Mouse (Mus musculus) lung, embryonic 16.5 days (tissue): Measurements from ENCODE around the gene Tbcd. TPM values are rescaled to one million over a fixed set of nuclear protein-coding genes. Genes with fewer than 3 reads are reported as not detected.

ENCODE experiments used
- ATAC-seq: fragments of 200-750 bp; cut with Nextera tagmentation; 2 replicates; pipeline ENCODE4 v1.8.0; 2017; ENCODE audit warnings: low read depth, mild to moderate bottlenecking, moderate library complexity
- H3K27ac ChIP-seq: fragments of 300-500 bp; sonication (generic); 2 replicates; pipeline ENCODE4 v1.5.1; 2014; ENCODE audit warnings: mild to moderate bottlenecking, control low read depth, low read length
- H3K27me3 ChIP-seq: fragments of 300-500 bp; sonication (generic); 2 replicates; pipeline ENCODE4 v1.6.1; 2014; ENCODE audit warnings: low read depth, low read length, mixed read lengths; ENCODE audit not compliant: control insufficient read depth, insufficient read depth
- H3K36me3 ChIP-seq: fragments of 300-500 bp; sonication (generic); 2 replicates; pipeline ENCODE4 v1.6.1; 2014; ENCODE audit warnings: low read length; ENCODE audit not compliant: control insufficient read depth, insufficient read depth
- H3K4me1 ChIP-seq: fragments of 300-500 bp; sonication (generic); replicated peaks from 2 replicates; pipeline ENCODE4 v1.6.1; 2014; ENCODE audit warnings: low read length, mixed read lengths; ENCODE audit not compliant: control insufficient read depth, insufficient read depth
- H3K4me2 ChIP-seq: fragments of 300-500 bp; sonication (generic); 2 replicates; pipeline ENCODE4 v1.6.1; 2014; ENCODE audit warnings: low read depth, low read length, control low read depth
- H3K4me3 ChIP-seq: fragments of 300-500 bp; sonication (generic); 2 replicates; pipeline ENCODE4 v1.5.1; 2014; ENCODE audit warnings: mild to moderate bottlenecking, low read length, control low read depth
- H3K9ac ChIP-seq: fragments of 300-500 bp; sonication (generic); 2 replicates; pipeline ENCODE4 v1.6.1; 2014; ENCODE audit warnings: low read length, control low read depth
- H3K9me3 ChIP-seq: fragments of 300-500 bp; sonication (generic); 2 replicates; pipeline ENCODE4 v1.6.1; 2016; ENCODE audit warnings: low read length; ENCODE audit not compliant: control insufficient read depth
- WGBS: fragments of 180-500 bp; shearing (Covaris S2); extraction: QIAGEN DNeasy Blood & Tissue Kit; methylation state at CpG from one replicate; pipeline ENCODE4 v1.1.7; 2014; 5-methylcytosine and 5-hydroxymethylcytosine counted together
- polyA plus RNA-seq: library from polyadenylated mRNA; unstranded; fragments of >200 nt; fragmentation: Nextera tagmentation; extraction: Ambion mirVana; gene quantifications from 2 replicates; pipeline ENCODE4 v1.2.1, GENCODE M21; 2015

The Tbcd gene
- polyA plus RNA-seq, 1 experiment from 2014 or later, result 31.6 TPM

- H3K4me2 ChIP-seq, result peak overlapping the region; percentile 90
- no peaks in the 10 kb centered on the region for H3K9me3 ChIP-seq
- no peaks in the 10 kb centered on the region for H3K27me3 ChIP-seq
- H3K9ac ChIP-seq, result peak overlapping the region; percentile 84
- peaks cover 10% of the 10 kb centered on the region for H3K4me1 ChIP-seq
- H3K27ac ChIP-seq, result peak overlapping the region; percentile 32; the same call in 1 of the 2 replicates
- under 1% methylated on average over 28 of the region's 28 CpGs for WGBS
- no peaks in the 10 kb centered on the region for H3K36me3 ChIP-seq
- peak overlapping the region; percentile 82 for H3K4me3 ChIP-seq
- peak; percentile 51 for ATAC-seq
Measured at GRCm38 (mm10) chr11:121421553-121422173, 30.1 kb upstream of the Tbcd start.

DNA sequence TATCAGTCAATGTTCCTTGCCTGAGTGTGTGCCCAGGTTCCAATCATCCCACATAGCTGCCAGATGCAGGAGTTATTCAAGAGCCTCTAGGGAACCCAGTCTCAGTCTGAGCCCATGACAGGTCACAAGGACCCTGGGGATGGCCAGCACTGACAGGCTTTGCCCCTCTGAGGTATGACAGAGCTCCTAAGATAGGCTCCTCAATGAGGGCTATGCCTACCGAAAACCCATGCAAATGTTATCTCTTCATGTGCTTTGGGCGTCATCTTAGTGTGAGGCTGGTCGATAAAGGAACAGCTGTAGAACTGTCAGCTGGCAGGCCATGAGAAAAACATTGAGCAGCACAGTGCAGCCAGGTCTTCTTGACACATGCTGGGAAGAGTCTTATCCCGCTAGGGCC lies 18.4 kb upstream of the Tbcd start:
- H3K27ac ChIP-seq, result no peak overlapping the region
- ATAC-seq, result no peak

GRCm38 (mm10) chr11:121434156-121435155 lies 17.3 kb upstream of the Tbcd start, which contains the start of gene Fn3k:
Gene Fn3k (plus strand): TSS chr11:121434913.
- peak within 1 kb of the TSS; percentile 49 for H3K4me3 ChIP-seq
- WGBS, result 6% methylated on average over 30 of the region's 30 CpGs
- no peaks in the 10 kb centered on the region for H3K36me3 ChIP-seq
- H3K4me2 ChIP-seq, result peak within 1 kb of the TSS; percentile 87
- H3K9me3 ChIP-seq, result no peaks in the 10 kb centered on the region
- peak within 1 kb of the TSS; percentile 57 for H3K9ac ChIP-seq
- H3K27me3 ChIP-seq, result no peaks in the 10 kb centered on the region; the same call in 1 of the 2 replicates
- peak; percentile 94 for ATAC-seq
- H3K4me1 ChIP-seq, result peaks cover 5% of the 10 kb centered on the region; the same call in 1 of the 2 replicates
- no peak within 1 kb of the TSS for H3K27ac ChIP-seq

More for the DNA sequence above, 18.4 kb upstream of the Tbcd start:
- 0 out of 2 replicates have a peak, but pooled peaks cover 4% of the 10 kb centered on the region for H3K36me3 ChIP-seq
- no peaks in the 10 kb centered on the region; the same call in 1 of the 2 replicates for H3K27me3 ChIP-seq
- H3K9ac ChIP-seq, result no peak overlapping the region
- peaks cover 5% of the 10 kb centered on the region; the same call in 1 of the 2 replicates for H3K4me1 ChIP-seq
- H3K4me3 ChIP-seq, result no peak overlapping the region
- WGBS, result 79% methylated on average over 4 of the region's 4 CpGs
- H3K4me2 ChIP-seq, result no peak overlapping the region
- no peaks in the 10 kb centered on the region for H3K9me3 ChIP-seq

DNA sequence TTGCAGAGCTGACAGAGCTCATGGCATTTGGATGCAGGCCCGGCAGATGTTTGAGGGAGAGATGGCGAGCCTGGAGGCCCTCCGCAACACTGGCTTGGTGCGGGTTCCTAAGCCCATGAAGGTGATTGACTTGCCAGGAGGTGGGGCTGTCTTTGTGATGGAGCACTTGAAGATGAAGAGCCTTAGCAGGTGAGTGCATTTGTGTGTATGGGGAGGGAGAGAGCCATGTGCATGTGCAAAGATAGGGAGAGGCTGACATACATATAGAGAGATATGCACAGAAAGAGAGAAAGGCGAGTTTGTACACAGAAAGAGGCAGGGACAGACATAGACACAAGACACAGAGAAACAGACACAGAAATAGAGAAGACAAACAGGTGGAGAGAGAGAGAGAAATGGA lies 14.5 kb upstream of the Tbcd start:
- no peak overlapping the region for H3K27ac ChIP-seq
- no peaks in the 10 kb centered on the region for H3K36me3 ChIP-seq
- 59% methylated on average over 5 of the region's 5 CpGs for WGBS
- H3K4me2 ChIP-seq, result no peak overlapping the region
- H3K9me3 ChIP-seq, result no peaks in the 10 kb centered on the region
- H3K27me3 ChIP-seq, result no peaks in the 10 kb centered on the region; the same call in 1 of the 2 replicates
- H3K9ac ChIP-seq, result no peak overlapping the region
- peaks cover 5% of the 10 kb centered on the region; the same call in 1 of the 2 replicates for H3K4me1 ChIP-seq
- ATAC-seq, result no peak
- H3K4me3 ChIP-seq, result no peak overlapping the region

GRCm38 (mm10) chr11:121439686-121440292 lies 12.0 kb upstream of the Tbcd start:
- Histone ChIP-seq H3K27ac (no peak overlapping the region), H3K36me3 (no peaks in the 10 kb centered on the region), H3K4me1 (no peaks in the 10 kb centered on the region), H3K4me2 (no peak overlapping the region), H3K4me3 (no peak overlapping the region), H3K9ac (no peak overlapping the region), H3K9me3 (no peaks in the 10 kb centered on the region), H3K27me3 (no peaks in the 10 kb centered on the region; the same call in 1 of the 2 replicates)
- no peak for ATAC-seq
- 64% methylated on average over 5 of the region's 5 CpGs for WGBS

DNA sequence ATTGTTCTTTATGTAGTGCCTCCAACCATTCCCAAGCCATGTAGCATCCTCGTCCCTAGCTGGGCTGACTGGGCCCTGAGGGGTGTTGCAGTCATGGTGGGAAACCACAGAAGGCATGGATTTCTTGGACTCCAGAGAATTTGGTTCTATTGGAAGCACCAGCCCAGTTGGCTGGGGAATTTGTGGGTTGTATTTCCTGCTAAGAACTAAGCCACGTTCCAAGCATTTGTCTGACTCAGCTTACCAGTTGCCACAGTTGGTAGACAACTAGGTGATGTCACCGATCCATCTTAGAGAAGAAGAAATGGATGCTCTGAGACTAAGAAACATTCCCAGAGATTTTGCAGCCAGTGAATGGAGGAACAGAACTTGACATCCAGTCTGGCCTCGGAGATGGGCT lies 10.1 kb upstream of the Tbcd start:
- H3K4me1 ChIP-seq, result no peaks in the 10 kb centered on the region
- no peak overlapping the region for H3K27ac ChIP-seq
- no peak for ATAC-seq
- no peak overlapping the region for H3K9ac ChIP-seq
- 84% methylated on average over 4 of the region's 4 CpGs for WGBS
- H3K4me3 ChIP-seq, result no peak overlapping the region
- no peaks in the 10 kb centered on the region for H3K36me3 ChIP-seq
- no peak overlapping the region for H3K4me2 ChIP-seq
- no peaks in the 10 kb centered on the region for H3K9me3 ChIP-seq
- no peaks in the 10 kb centered on the region for H3K27me3 ChIP-seq

- no peaks in the 10 kb centered on the region for H3K4me1 ChIP-seq
- H3K9me3 ChIP-seq, result no peaks in the 10 kb centered on the region
- no peak overlapping the region for H3K4me3 ChIP-seq
- no peak overlapping the region for H3K9ac ChIP-seq
- no peaks in the 10 kb centered on the region for H3K36me3 ChIP-seq
- no peak overlapping the region for H3K27ac ChIP-seq
- no peaks in the 10 kb centered on the region for H3K27me3 ChIP-seq
- H3K4me2 ChIP-seq, result no peak overlapping the region
- ATAC-seq, result no peak
- 37% methylated on average over 2 of the region's 2 CpGs for WGBS
Measured at GRCm38 (mm10) chr11:121442076-121442475, 9.7 kb upstream of the Tbcd start.

GRCm38 (mm10) chr11:121451216-121451726 lies 478 bp upstream of the Tbcd start:
- Histone ChIP-seq H3K4me1 (peaks cover 5% of the 10 kb centered on the region), H3K27ac (no peak overlapping the region), H3K27me3 (no peaks in the 10 kb centered on the region), H3K9ac (peak overlapping the region; percentile 77), H3K36me3 (0 out of 2 replicates have a peak, but pooled peaks cover 2% of the 10 kb centered on the region), H3K4me3 (peak overlapping the region; percentile 87), H3K4me2 (peak overlapping the region; percentile 74), H3K9me3 (no peaks in the 10 kb centered on the region)
- peak; percentile 37 for ATAC-seq
- WGBS, result 20% methylated on average over 9 of the region's 9 CpGs
